Mouse (Mus musculus) embryonic facial prominence, embryonic 15.5 days (tissue): ENCODE results near the gene Spn. TPM values are rescaled to one million over a fixed set of nuclear protein-coding genes. Genes with fewer than 3 reads are reported as not detected.

ENCODE experiments used
- ATAC-seq: fragments of 200-750 bp; cut with Nextera tagmentation; 2 replicates; pipeline ENCODE4 v1.8.0; 2017; ENCODE audit warnings: low read depth, moderate TSS enrichment; ENCODE audit not compliant: insufficient number of reproducible peaks, low FRiP score, low TSS enrichment
- H3K27ac ChIP-seq: fragments of 300-500 bp; sonication (generic); replicated peaks from 2 replicates; pipeline ENCODE4 v1.5.1; 2015; ENCODE audit warnings: mild to moderate bottlenecking, inconsistent platforms
- H3K27me3 ChIP-seq: fragments of 300-500 bp; sonication (generic); 2 replicates; pipeline ENCODE4 v1.6.1; 2015; ENCODE audit warnings: inconsistent platforms
- H3K36me3 ChIP-seq: fragments of 300-500 bp; sonication (generic); 2 replicates; pipeline ENCODE4 v1.6.1; 2015; ENCODE audit warnings: mild to moderate bottlenecking, inconsistent platforms
- H3K4me1 ChIP-seq: fragments of 300-500 bp; sonication (generic); 2 replicates; pipeline ENCODE4 v1.6.1; 2015; ENCODE audit warnings: inconsistent platforms
- H3K4me2 ChIP-seq: fragments of 300-500 bp; sonication (generic); replicated peaks from 2 replicates; pipeline ENCODE4 v1.6.1; 2015; ENCODE audit warnings: mild to moderate bottlenecking, inconsistent platforms
- H3K4me3 ChIP-seq: fragments of 300-500 bp; sonication (generic); replicated peaks from 2 replicates; pipeline ENCODE4 v1.5.1; 2015; ENCODE audit warnings: mild to moderate bottlenecking, inconsistent platforms
- H3K9ac ChIP-seq: fragments of 300-500 bp; sonication (generic); 2 replicates; pipeline ENCODE4 v1.6.1; 2015; ENCODE audit warnings: inconsistent platforms
- H3K9me3 ChIP-seq: fragments of 300-500 bp; sonication (generic); replicated peaks from 2 replicates; pipeline ENCODE4 v1.6.1; 2016; ENCODE audit warnings: inconsistent platforms
- WGBS: fragments of 180-500 bp; shearing (Covaris S2); methylation state at CpG from one replicate; pipeline ENCODE4 v1.1.7; 2015; 5-methylcytosine and 5-hydroxymethylcytosine counted together
- polyA plus RNA-seq: library from polyadenylated mRNA; unstranded; fragments of >200 nt; fragmentation: Nextera tagmentation; extraction: Ambion mirVana; gene quantifications from 2 replicates; pipeline ENCODE4 v1.2.1, GENCODE M21; 2015

Gene Spn
- polyA plus RNA-seq, 1 experiment from 2014 or later, result 0.61 TPM

- Histone ChIP-seq H3K9me3 (no peaks in the 10 kb centered on the region), H3K27me3 (no peaks in the 10 kb centered on the region), H3K4me3 (no peak overlapping the region), H3K9ac (no peak overlapping the region), H3K4me2 (no peak overlapping the region), H3K27ac (no peak overlapping the region), H3K4me1 (no peaks in the 10 kb centered on the region), H3K36me3 (no peaks in the 10 kb centered on the region)
- WGBS, result 48% methylated on average over 5 of the region's 5 CpGs
- no peak for ATAC-seq
These were observed 1.9 kb upstream of the Spn start for GRCm38 (mm10) chr7:127139562-127139961.

GRCm38 (mm10) chr7:127139100-127139499 is 1.5 kb upstream of the Spn start:
- 87% methylated on average over 7 of the region's 7 CpGs for WGBS
- H3K4me2 ChIP-seq, result no peak overlapping the region
- H3K27ac ChIP-seq, result no peak overlapping the region
- H3K36me3 ChIP-seq, result no peaks in the 10 kb centered on the region
- no peak overlapping the region for H3K9ac ChIP-seq
- H3K9me3 ChIP-seq, result no peaks in the 10 kb centered on the region
- no peak for ATAC-seq
- H3K4me1 ChIP-seq, result no peaks in the 10 kb centered on the region
- no peak overlapping the region for H3K4me3 ChIP-seq
- H3K27me3 ChIP-seq, result no peaks in the 10 kb centered on the region

- ATAC-seq, result no peak
- no peaks in the 10 kb centered on the region for H3K4me1 ChIP-seq
- H3K9me3 ChIP-seq, result no peaks in the 10 kb centered on the region
- no peak overlapping the region for H3K9ac ChIP-seq
- no peaks in the 10 kb centered on the region for H3K36me3 ChIP-seq
- H3K27me3 ChIP-seq, result no peaks in the 10 kb centered on the region
- 84% methylated on average over 22 of the region's 22 CpGs for WGBS
- no peak overlapping the region for H3K27ac ChIP-seq
- no peak overlapping the region for H3K4me2 ChIP-seq
- H3K4me3 ChIP-seq, result no peak overlapping the region
These were observed 1.2 kb downstream of the Spn start for GRCm38 (mm10) chr7:127136181-127137071.

- no peaks in the 10 kb centered on the region for H3K36me3 ChIP-seq
- no peak overlapping the region for H3K4me3 ChIP-seq
- no peaks in the 10 kb centered on the region for H3K4me1 ChIP-seq
- H3K27ac ChIP-seq, result no peak overlapping the region
- no peak for ATAC-seq
- H3K27me3 ChIP-seq, result no peaks in the 10 kb centered on the region
- no peak overlapping the region for H3K9ac ChIP-seq
- 75% methylated on average over 11 of the region's 11 CpGs for WGBS
- no peak overlapping the region for H3K4me2 ChIP-seq
- H3K9me3 ChIP-seq, result no peaks in the 10 kb centered on the region
These were observed 2.7 kb downstream of the Spn start for GRCm38 (mm10) chr7:127134821-127135447.

GRCm38 (mm10) chr7:127133125-127133524 is 4.5 kb downstream of the Spn start:
- Histone ChIP-seq H3K36me3 (no peaks in the 10 kb centered on the region), H3K4me2 (no peak overlapping the region), H3K27ac (no peak overlapping the region), H3K4me1 (no peaks in the 10 kb centered on the region), H3K27me3 (no peaks in the 10 kb centered on the region), H3K4me3 (no peak overlapping the region), H3K9ac (no peak overlapping the region), H3K9me3 (no peaks in the 10 kb centered on the region)
- WGBS, result 66% methylated on average over 5 of the region's 5 CpGs
- no peak for ATAC-seq

GRCm38 (mm10) chr7:127129638-127130037 is 8.0 kb downstream of the Spn start:
- Histone ChIP-seq H3K36me3 (no peaks in the 10 kb centered on the region), H3K4me2 (no peak overlapping the region), H3K27ac (no peak overlapping the region), H3K4me1 (no peaks in the 10 kb centered on the region), H3K27me3 (no peaks in the 10 kb centered on the region), H3K9me3 (0 out of 2 replicates have a peak, but pooled peaks cover under 1% of the 10 kb centered on the region), H3K9ac (no peak overlapping the region), H3K4me3 (no peak overlapping the region)
- 14% methylated on average over 4 of the region's 4 CpGs for WGBS
- ATAC-seq, result no peak

GRCm38 (mm10) chr7:127121911-127122270 is 15.7 kb downstream of the Spn start, which contains the start of gene Qprt:
Gene Qprt, minus strand, starts transcription at chr7:127122226.
- Histone ChIP-seq H3K9ac (no peak within 1 kb of the TSS), H3K4me2 (no peak within 1 kb of the TSS; the same call in 1 of the 2 replicates), H3K27me3 (peaks cover 27% of the 10 kb centered on the region), H3K36me3 (no peaks in the 10 kb centered on the region), H3K4me3 (0 out of 2 replicates have a peak within 1 kb of the TSS, but pooled peaks have one; percentile 2), H3K4me1 (peaks cover 9% of the 10 kb centered on the region; the same call in 1 of the 2 replicates), H3K27ac (no peak within 1 kb of the TSS), H3K9me3 (peaks cover 5% of the 10 kb centered on the region; the same call in 1 of the 2 replicates)
- 16% methylated on average over 7 of the region's 7 CpGs for WGBS
- ATAC-seq, result no peak

- peaks cover 27% of the 10 kb centered on the region for H3K27me3 ChIP-seq
- H3K4me3 ChIP-seq, result 0 out of 2 replicates have a peak overlapping the region, but pooled peaks have one; percentile 2
- H3K9me3 ChIP-seq, result peaks cover 5% of the 10 kb centered on the region; the same call in 1 of the 2 replicates
- H3K36me3 ChIP-seq, result no peaks in the 10 kb centered on the region
- ATAC-seq, result 0 out of 2 replicates have a peak, but pooled peaks have one; percentile 40
- no peak overlapping the region for H3K27ac ChIP-seq
- 14% methylated on average over 21 of the region's 21 CpGs for WGBS
- peaks cover 12% of the 10 kb centered on the region; the same call in 1 of the 2 replicates for H3K4me1 ChIP-seq
- H3K4me2 ChIP-seq, result no peak overlapping the region; the same call in 1 of the 2 replicates
- H3K9ac ChIP-seq, result no peak overlapping the region
These were observed 16.3 kb downstream of the Spn start for GRCm38 (mm10) chr7:127121061-127121910.

- H3K27me3 ChIP-seq, result peaks cover 27% of the 10 kb centered on the region
- no peak overlapping the region for H3K9ac ChIP-seq
- no peak overlapping the region for H3K27ac ChIP-seq
- H3K4me3 ChIP-seq, result no peak overlapping the region
- H3K4me1 ChIP-seq, result peaks cover 12% of the 10 kb centered on the region; the same call in 1 of the 2 replicates
- 55% methylated on average over 14 of the region's 14 CpGs for WGBS
- H3K4me2 ChIP-seq, result no peak overlapping the region
- no peak for ATAC-seq
- H3K9me3 ChIP-seq, result no peaks in the 10 kb centered on the region
- no peaks in the 10 kb centered on the region for H3K36me3 ChIP-seq
These were observed 18.8 kb downstream of the Spn start for GRCm38 (mm10) chr7:127118671-127119445.

GRCm38 (mm10) chr7:127117948-127118347 is 19.7 kb downstream of the Spn start:
- 29% methylated on average over 5 of the region's 5 CpGs for WGBS

More at GRCm38 (mm10) chr7:127117948-127118347, 19.7 kb downstream of the Spn start:
- H3K4me3 ChIP-seq, result no peak overlapping the region
- H3K4me1 ChIP-seq, result peaks cover 19% of the 10 kb centered on the region
- H3K27me3 ChIP-seq, result peaks cover 24% of the 10 kb centered on the region
- H3K9ac ChIP-seq, result no peak overlapping the region
- H3K27ac ChIP-seq, result no peak overlapping the region
- H3K9me3 ChIP-seq, result no peaks in the 10 kb centered on the region
- H3K4me2 ChIP-seq, result no peak overlapping the region
- ATAC-seq, result no peak
- H3K36me3 ChIP-seq, result no peaks in the 10 kb centered on the region
